Mouse (Mus musculus) E14TG2a.4 (cell line): ENCODE measurements around the gene Cnot11.

Experiments
- CTCF ChIP-seq: conservative IDR thresholded peaks from 2 replicates; pipeline ENCODE4 v1.5.1; 2014; ENCODE audit warnings: low read length
- POU5F1 ChIP-seq: IDR thresholded peaks from 2 replicates; pipeline ENCODE4 v1.6.1; 2014; ENCODE audit warnings: low read length, borderline replicate concordance

DNA sequence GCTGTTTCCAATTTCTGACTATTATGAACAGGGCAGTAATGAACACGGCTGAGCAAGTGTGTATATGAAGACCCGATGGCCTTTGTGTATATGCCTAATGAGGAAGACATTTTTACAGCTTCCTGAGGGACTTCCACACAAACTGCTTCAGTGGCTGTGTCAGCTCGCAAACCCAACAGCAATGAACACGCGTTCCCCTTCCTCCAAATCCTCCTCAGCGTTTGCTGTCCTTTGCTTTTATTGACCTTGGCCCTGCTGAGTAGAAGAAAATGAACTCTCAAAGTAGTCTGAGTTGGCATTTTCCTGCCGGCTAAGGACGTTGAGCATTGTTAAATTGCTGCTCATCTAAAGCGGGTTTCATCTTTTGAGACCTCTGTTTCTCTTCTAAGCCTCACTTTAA is 50.6 kb downstream of the Cnot11 start:
- no peak for TF ChIP-seq CTCF
- TF ChIP-seq POU5F1 = no peak
